ENCODE assay signal across 14 mouse cellular contexts in the genomic region with DNA sequence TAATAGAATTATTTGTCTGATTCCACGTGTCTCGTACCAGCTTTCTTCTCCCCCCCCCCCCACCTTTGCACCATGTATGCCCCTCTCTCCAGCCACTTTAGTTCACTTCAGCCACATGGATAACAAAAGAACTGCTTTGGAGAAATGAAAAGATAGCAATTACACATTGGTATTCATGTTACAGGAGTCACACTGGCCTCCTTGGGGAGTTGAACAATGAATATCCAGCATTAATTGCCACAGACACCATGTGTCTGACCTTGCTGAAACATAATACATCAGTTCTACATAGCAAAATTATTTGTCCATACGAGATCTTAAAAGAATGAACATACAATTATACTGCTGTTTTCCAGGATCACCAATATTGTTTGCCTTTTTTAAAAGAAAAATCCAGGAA.
"Had no signal": no experiment of that assay in that cellular context is flagged by ENCODE, and none has a peak within 500 bp of the region (broad histone marks: within the 10 kb centered on the region; RNA-seq: fewer than 3 reads in every experiment).

No protein-coding gene starts in this region.

- DNase-seq: kidney, adult 11 months; kidney, adult 9 months; kidney, postnatal 36 days; layer of hippocampus, adult 9-11 months; layer of hippocampus, postnatal 36 days; lung, postnatal 14 days; thymus, postnatal 4 days had no signal

- H3K9me3 ChIP-seq: limb, embryonic 15.5 days; liver, embryonic 12.5 days; lung, embryonic 15.5 days; megakaryocyte, embryonic 14.5 days had no signal

- H3K27ac ChIP-seq: kidney, postnatal 0 days; limb, embryonic 15.5 days; liver, embryonic 12.5 days; lung, embryonic 15.5 days; macrophage; stomach, postnatal 0 days had no signal

- H3K9ac ChIP-seq: limb, embryonic 15.5 days; liver, embryonic 12.5 days; lung, embryonic 15.5 days had no signal

- H3K27me3 ChIP-seq: liver, embryonic 12.5 days; lung, embryonic 15.5 days had no signal

- H3K36me3 ChIP-seq: limb, embryonic 15.5 days; liver, embryonic 12.5 days; lung, embryonic 15.5 days had no signal

- ATAC-seq: liver, embryonic 12.5 days had no signal

- H3K4me3 ChIP-seq: limb, embryonic 15.5 days; liver, embryonic 12.5 days; lung, embryonic 15.5 days; megakaryocyte, embryonic 14.5 days had no signal

- H3K4me1 ChIP-seq: liver, embryonic 12.5 days; megakaryocyte, embryonic 14.5 days had no signal

- H3K4me2 ChIP-seq: limb, embryonic 15.5 days; liver, embryonic 12.5 days; lung, embryonic 15.5 days had no signal
